Comparison of ENCODE assay signal across 17 mouse cellular contexts in genomic region chr19:27336126-27336917, GRCm38 (mm10). TPM values are rescaled to one million over a fixed set of nuclear protein-coding genes. Genes with fewer than 3 reads are reported as not detected.
DNase-seq lines count a peak whose midpoint lies in the region; ATAC-seq and TF ChIP-seq lines count a peak whose summit lies in the region.
"Had no signal": no experiment of that assay in that cellular context is flagged by ENCODE, and none has a peak within 500 bp of the region (broad histone marks: within the 10 kb centered on the region; RNA-seq: fewer than 3 reads in every experiment).

No protein-coding gene starts in this region.

- H3K9me3 ChIP-seq in midbrain, embryonic 11.5 days (ENCODE audit: control insufficient read depth, low read length): no peaks in the 10 kb centered on the region
- H3K9me3 ChIP-seq in midbrain, postnatal 0 days (ENCODE audit: low read length): no peaks in the 10 kb centered on the region
- H3K9me3 ChIP-seq in heart, embryonic 16.5 days (replicated peaks; ENCODE audit: control insufficient read depth, low read length): no peaks in the 10 kb centered on the region; the same call in 1 of the 2 replicates
- H3K9me3 ChIP-seq in liver, embryonic 11.5 days (ENCODE audit: control insufficient read depth, low read length): no peaks in the 10 kb centered on the region
- H3K9me3 ChIP-seq: embryonic facial prominence, embryonic 12.5 days; liver, embryonic 15.5 days; midbrain, embryonic 13.5 days; neural tube, embryonic 13.5 days had no signal

- no peaks in the 10 kb centered on the region for H3K4me1 ChIP-seq in midbrain, embryonic 11.5 days (ENCODE audit: control insufficient read depth, insufficient read depth, low read length)
- no peaks in the 10 kb centered on the region for H3K4me1 ChIP-seq in midbrain, postnatal 0 days (ENCODE audit: insufficient read depth, low read length)
- no peaks in the 10 kb centered on the region for H3K4me1 ChIP-seq in heart, embryonic 16.5 days (ENCODE audit: control insufficient read depth, insufficient read depth, low read length)
- no peaks in the 10 kb centered on the region for H3K4me1 ChIP-seq in liver, embryonic 11.5 days (replicated peaks; ENCODE audit: control insufficient read depth, insufficient read depth, low read length)
- H3K4me1 ChIP-seq: liver, embryonic 15.5 days; midbrain, embryonic 13.5 days had no signal

- no peak for ATAC-seq in midbrain, embryonic 11.5 days (ENCODE audit: low FRiP score)
- no peak for ATAC-seq in midbrain, postnatal 0 days (ENCODE audit: low FRiP score)
- ATAC-seq in heart, embryonic 16.5 days (replicated peaks; ENCODE audit: extremely low read depth, insufficient read depth, low FRiP score): peak; percentile 63; the same call in 1 of the 2 replicates
- ATAC-seq in liver, embryonic 11.5 days (replicated peaks; ENCODE audit: low FRiP score): no peak
- ATAC-seq: forebrain, embryonic 14.5 days; midbrain, embryonic 13.5 days had no signal

- DNase-seq in adrenal gland, postnatal 14 days: peak; percentile 21
- no peak for DNase-seq in adrenal gland, adult 8-10 months
- DNase-seq in midbrain, embryonic 11.5 days (ENCODE audit: low spot score, missing footprints): peak; percentile 47
- no peak for DNase-seq in midbrain, postnatal 0 days (ENCODE audit: low spot score)
- DNase-seq in ovary, postnatal 36 days (ENCODE audit: low spot score): peak; percentile 22
- DNase-seq in liver, embryonic 11.5 days (ENCODE audit: low spot score): no peak
- no peak for DNase-seq in retina, postnatal 1 day
- DNase-seq: cerebellum, adult 9-10 months; kidney, postnatal 10 days had no signal

- H3K27ac ChIP-seq in midbrain, embryonic 11.5 days (ENCODE audit: low read depth, low read length): no peak overlapping the region
- H3K27ac ChIP-seq in midbrain, postnatal 0 days (ENCODE audit: low read depth, low read length): no peak overlapping the region
- H3K27ac ChIP-seq in heart, embryonic 16.5 days (ENCODE audit: low read length): no peak overlapping the region
- H3K27ac ChIP-seq in liver, embryonic 11.5 days (ENCODE audit: low read depth, low read length): no peak overlapping the region
- H3K27ac ChIP-seq: embryonic facial prominence, embryonic 12.5 days; liver, embryonic 15.5 days; midbrain, embryonic 13.5 days; neural tube, embryonic 13.5 days had no signal

- WGBS in midbrain, embryonic 11.5 days: 71% methylated on average over 4 of the region's 4 CpGs
- 68% methylated on average over 4 of the region's 4 CpGs for WGBS in midbrain, postnatal 0 days
- 72% methylated on average over 4 of the region's 4 CpGs for WGBS in heart, embryonic 16.5 days
- WGBS in liver, embryonic 11.5 days: 74% methylated on average over 4 of the region's 4 CpGs

- no peaks in the 10 kb centered on the region for H3K27me3 ChIP-seq in midbrain, embryonic 11.5 days (ENCODE audit: control insufficient read depth, insufficient read depth, low read length)
- no peaks in the 10 kb centered on the region for H3K27me3 ChIP-seq in midbrain, postnatal 0 days (ENCODE audit: insufficient read depth, low read length)
- H3K27me3 ChIP-seq in heart, embryonic 16.5 days (ENCODE audit: control insufficient read depth, insufficient read depth, low read length): peaks cover 5% of the 10 kb centered on the region; the same call in 1 of the 2 replicates
- H3K27me3 ChIP-seq in liver, embryonic 11.5 days (replicated peaks; ENCODE audit: control insufficient read depth, insufficient read depth, low read length): no peaks in the 10 kb centered on the region
- H3K27me3 ChIP-seq: embryonic facial prominence, embryonic 12.5 days; liver, embryonic 15.5 days; midbrain, embryonic 13.5 days; neural tube, embryonic 13.5 days had no signal

- no peak overlapping the region for H3K9ac ChIP-seq in midbrain, embryonic 11.5 days (ENCODE audit: low read length)
- H3K9ac ChIP-seq in midbrain, postnatal 0 days (replicated peaks; ENCODE audit: low read length, poor library complexity, severe bottlenecking): no peak overlapping the region
- H3K9ac ChIP-seq in heart, embryonic 16.5 days (ENCODE audit: low read length): no peak overlapping the region
- H3K9ac ChIP-seq in liver, embryonic 11.5 days (ENCODE audit: low read depth, low read length): no peak overlapping the region
- H3K9ac ChIP-seq: embryonic facial prominence, embryonic 12.5 days; liver, embryonic 15.5 days; midbrain, embryonic 13.5 days; neural tube, embryonic 13.5 days had no signal

- TF ChIP-seq CTCF in midbrain, postnatal 0 days (IDR thresholded peaks at IDR 0.05): no peak

- H3K4me3 ChIP-seq in midbrain, embryonic 11.5 days (ENCODE audit: low read depth, low read length): no peak overlapping the region
- H3K4me3 ChIP-seq in midbrain, postnatal 0 days (ENCODE audit: low read depth, low read length): no peak overlapping the region
- H3K4me3 ChIP-seq in heart, embryonic 16.5 days (ENCODE audit: low read length): no peak overlapping the region
- H3K4me3 ChIP-seq in liver, embryonic 11.5 days (ENCODE audit: low read depth, low read length): no peak overlapping the region
- H3K4me3 ChIP-seq: embryonic facial prominence, embryonic 12.5 days; liver, embryonic 15.5 days; midbrain, embryonic 13.5 days; neural tube, embryonic 13.5 days had no signal

- H3K4me2 ChIP-seq in midbrain, embryonic 11.5 days: no peak overlapping the region
- H3K4me2 ChIP-seq in midbrain, postnatal 0 days (ENCODE audit: low read depth, low read length, poor library complexity, severe bottlenecking): no peak overlapping the region
- no peak overlapping the region for H3K4me2 ChIP-seq in heart, embryonic 16.5 days (ENCODE audit: low read depth, low read length)
- H3K4me2 ChIP-seq in liver, embryonic 11.5 days: no peak overlapping the region
- H3K4me2 ChIP-seq: embryonic facial prominence, embryonic 12.5 days; liver, embryonic 15.5 days; midbrain, embryonic 13.5 days; neural tube, embryonic 13.5 days had no signal

- no peaks in the 10 kb centered on the region for H3K36me3 ChIP-seq in midbrain, embryonic 11.5 days (ENCODE audit: control insufficient read depth, insufficient read depth, low read length)
- no peaks in the 10 kb centered on the region for H3K36me3 ChIP-seq in midbrain, postnatal 0 days (ENCODE audit: insufficient read depth, low read length)
- no peaks in the 10 kb centered on the region for H3K36me3 ChIP-seq in heart, embryonic 16.5 days (ENCODE audit: control insufficient read depth, insufficient read depth)
- no peaks in the 10 kb centered on the region for H3K36me3 ChIP-seq in liver, embryonic 11.5 days (ENCODE audit: control insufficient read depth, insufficient read depth, low read length)
- H3K36me3 ChIP-seq: embryonic facial prominence, embryonic 12.5 days; liver, embryonic 15.5 days; midbrain, embryonic 13.5 days; neural tube, embryonic 13.5 days had no signal

RNA-seq across cellular contexts. Expression of gene Kcnv2, which starts 13.9 kb away (rescaled TPM):
- 0.07 and 0.11 TPM in 2 replicates for total RNA-seq in adrenal gland, postnatal 14 days (2021)
- not detected for total RNA-seq in adrenal gland, adult 8-10 months (2022)
- 0.19 and 0.29 TPM in 2 replicates for polyA plus RNA-seq in midbrain, embryonic 11.5 days (2014; fragmentation: Nextera tagmentation; extraction: Ambion mirVana)
- total RNA-seq in midbrain, postnatal 0 days (2014; rRNA removed): 0.14 and 0.55 TPM in 2 replicates
- polyA plus RNA-seq in midbrain, postnatal 0 days (2015; fragmentation: Nextera tagmentation; extraction: Ambion mirVana): 0.06 TPM in 1 of 2 replicates, not detected in the other
- polyA plus RNA-seq in heart, embryonic 16.5 days (2015; fragmentation: Nextera tagmentation; extraction: Ambion mirVana): 0.02 and 0.08 TPM in 2 replicates
- 0.03 TPM in 1 of 2 replicates, not detected in the other for polyA plus RNA-seq in liver, embryonic 11.5 days (2014; fragmentation: Nextera tagmentation; extraction: Ambion mirVana)
- total RNA-seq: left cerebral cortex, adult 18-20 months had no signal
- polyA plus RNA-seq: forebrain, embryonic 14.5 days; gonadal fat pad, adult 2 months; liver, embryonic 15.5 days; midbrain, embryonic 13.5 days; neural tube, embryonic 13.5 days had no signal

Comparison
In these comparisons a context has a peak if more than half of its experiments do, and no peak if none do; other contexts are left out.
1. DNase-seq: peak in adrenal gland, postnatal 14 days (single experiment), midbrain, embryonic 11.5 days (single experiment) and ovary, postnatal 36 days (single experiment); none in adrenal gland, adult 8-10 months (single experiment), midbrain, postnatal 0 days (single experiment), liver, embryonic 11.5 days (single experiment) and retina, postnatal 1 day (single experiment).